Mouse (Mus musculus) stomach, embryonic 15.5 days (tissue): ENCODE results near the gene Ssbp3. TPM values are rescaled to one million over a fixed set of nuclear protein-coding genes. Genes with fewer than 3 reads are reported as not detected.

ENCODE experiments used
- ATAC-seq: fragments of 200-750 bp; cut with Nextera tagmentation; 2 replicates; pipeline ENCODE4 v1.8.0; 2017; ENCODE audit warnings: low read depth, moderate number of reproducible peaks, moderate TSS enrichment; ENCODE audit not compliant: insufficient read depth, low FRiP score
- H3K27ac ChIP-seq: fragments of 300-500 bp; sonication (generic); 2 replicates; pipeline ENCODE4 v1.5.1; 2015; ENCODE audit warnings: mild to moderate bottlenecking, inconsistent platforms
- H3K27me3 ChIP-seq: fragments of 300-500 bp; sonication (generic); replicated peaks from 2 replicates; pipeline ENCODE4 v1.6.1; 2015; ENCODE audit warnings: inconsistent platforms
- H3K36me3 ChIP-seq: fragments of 300-500 bp; sonication (generic); 2 replicates; pipeline ENCODE4 v1.6.1; 2015; ENCODE audit warnings: inconsistent platforms
- H3K4me1 ChIP-seq: fragments of 300-500 bp; sonication (generic); 2 replicates; pipeline ENCODE4 v1.6.1; 2015; ENCODE audit warnings: inconsistent platforms
- H3K4me2 ChIP-seq: fragments of 300-500 bp; sonication (generic); 2 replicates; pipeline ENCODE4 v1.6.1; 2015; ENCODE audit warnings: mild to moderate bottlenecking, inconsistent platforms
- H3K4me3 ChIP-seq: fragments of 300-500 bp; sonication (generic); replicated peaks from 2 replicates; pipeline ENCODE4 v1.5.1; 2015; ENCODE audit warnings: inconsistent platforms
- H3K9ac ChIP-seq: fragments of 300-500 bp; sonication (generic); 2 replicates; pipeline ENCODE4 v1.6.1; 2015; ENCODE audit warnings: inconsistent platforms
- H3K9me3 ChIP-seq: fragments of 300-500 bp; sonication (generic); 2 replicates; pipeline ENCODE4 v1.6.1; 2016; ENCODE audit warnings: inconsistent platforms
- WGBS: fragments of 180-500 bp; shearing (Covaris S2); methylation state at CpG from one replicate; pipeline ENCODE4 v1.1.7; 2015; 5-methylcytosine and 5-hydroxymethylcytosine counted together
- polyA plus RNA-seq: library from polyadenylated mRNA; unstranded; fragments of >200 nt; fragmentation: Nextera tagmentation; extraction: Ambion mirVana; gene quantifications from 2 replicates; pipeline ENCODE4 v1.2.1, GENCODE M21; 2015

Ssbp3 gene
- polyA plus RNA-seq, 1 experiment from 2014 or later, result 92.4 TPM

DNA sequence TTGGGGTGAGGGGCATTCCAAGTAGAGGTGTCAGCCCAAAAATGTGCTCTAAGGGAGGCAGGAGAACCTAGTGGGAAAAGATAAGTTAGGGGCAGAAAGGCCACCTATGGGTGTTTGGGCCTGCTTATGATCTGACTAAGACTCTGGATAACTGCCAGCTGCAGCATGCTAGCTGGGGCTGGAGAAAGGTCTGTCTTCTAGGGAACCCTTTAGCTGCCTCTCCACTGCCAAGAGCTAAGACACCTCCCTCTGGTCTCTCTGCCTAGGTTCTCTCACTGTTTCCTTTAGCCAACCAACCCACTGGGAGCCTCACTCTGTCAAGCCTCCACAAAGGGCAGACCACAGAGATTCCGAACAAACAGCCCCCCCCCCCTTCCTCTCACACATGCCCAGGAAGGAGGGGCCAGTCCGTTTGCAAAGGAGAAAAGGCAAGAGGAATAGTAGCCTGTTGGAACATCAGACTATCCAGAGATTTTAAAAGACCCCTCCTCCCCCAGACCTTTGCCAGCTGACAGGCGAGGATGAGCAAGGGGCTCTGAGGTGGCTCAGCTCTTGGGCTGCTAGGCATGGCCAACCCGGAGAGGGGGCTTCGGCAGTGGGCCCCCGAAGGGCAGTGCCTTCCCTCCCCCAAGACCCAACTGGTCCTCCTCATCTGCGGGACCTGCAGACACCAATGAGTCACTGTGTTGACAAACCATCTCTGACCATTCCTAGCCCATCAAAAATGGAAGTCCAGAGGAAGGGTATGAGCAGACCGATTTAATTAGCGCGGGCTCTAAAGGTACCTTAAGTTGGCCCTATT lies 1.4 kb upstream of the Ssbp3 start:
- ATAC-seq, result peak; percentile 15; the same call in 1 of the 2 replicates
- Histone ChIP-seq H3K4me1 (peaks cover 46% of the 10 kb centered on the region), H3K27me3 (no peaks in the 10 kb centered on the region), H3K27ac (peak overlapping the region; percentile 98), H3K9ac (no peak overlapping the region; the same call in 1 of the 2 replicates), H3K36me3 (0 out of 2 replicates have a peak, but pooled peaks cover under 1% of the 10 kb centered on the region), H3K4me2 (peak overlapping the region; percentile 75), H3K9me3 (no peaks in the 10 kb centered on the region), H3K4me3 (peak overlapping the region; percentile 72)
- 5% methylated on average over 10 of the region's 10 CpGs for WGBS

DNA sequence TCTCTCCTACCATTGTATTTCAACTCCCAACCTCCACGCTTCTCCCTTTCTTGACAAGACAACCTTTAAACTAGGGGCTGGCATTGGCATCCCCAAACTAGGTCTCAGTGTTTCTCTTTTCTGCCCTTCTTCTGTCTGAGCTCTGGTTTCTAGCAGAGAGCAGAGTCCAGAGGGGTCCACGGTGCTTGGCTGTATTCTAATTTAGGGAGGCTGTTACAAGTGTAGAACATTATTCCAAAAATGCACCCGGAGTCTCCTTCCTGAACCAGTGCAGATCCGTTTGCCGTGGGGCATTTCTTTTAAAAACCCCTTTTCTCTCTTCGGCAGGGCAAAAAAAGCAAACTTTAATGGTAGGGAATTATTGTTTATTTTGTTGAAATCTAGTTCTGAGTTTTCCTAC lies 704 bp upstream of the Ssbp3 start:
- H3K27ac ChIP-seq, result peak overlapping the region; percentile 98
- H3K36me3 ChIP-seq, result 0 out of 2 replicates have a peak, but pooled peaks cover 4% of the 10 kb centered on the region
- H3K4me1 ChIP-seq, result peaks cover 53% of the 10 kb centered on the region
- H3K4me2 ChIP-seq, result peak overlapping the region; percentile 75
- H3K4me3 ChIP-seq, result peak overlapping the region; percentile 72
- ATAC-seq, result no peak
- WGBS, result 2% methylated on average over 6 of the region's 6 CpGs
- H3K9ac ChIP-seq, result peak overlapping the region; percentile 13; the same call in 1 of the 2 replicates
- no peaks in the 10 kb centered on the region for H3K9me3 ChIP-seq
- H3K27me3 ChIP-seq, result no peaks in the 10 kb centered on the region

- H3K9me3 ChIP-seq, result no peaks in the 10 kb centered on the region
- H3K36me3 ChIP-seq, result peaks cover 9% of the 10 kb centered on the region; the same call in 1 of the 2 replicates
- H3K27me3 ChIP-seq, result no peaks in the 10 kb centered on the region
- ATAC-seq, result peak; percentile 84
- WGBS, result 1% methylated on average over 75 of the region's 89 CpGs
- H3K4me3 ChIP-seq, result peak overlapping the region; percentile 72
- H3K9ac ChIP-seq, result peak overlapping the region; percentile 94
- H3K4me2 ChIP-seq, result peak overlapping the region; percentile 75
- H3K27ac ChIP-seq, result peak overlapping the region; percentile 98
- H3K4me1 ChIP-seq, result peaks cover 54% of the 10 kb centered on the region
Observed at GRCm38 (mm10) chr4:106911246-106911801, 823 bp downstream of the Ssbp3 start.

- Histone ChIP-seq H3K4me1 (peaks cover 53% of the 10 kb centered on the region), H3K27ac (peak overlapping the region; percentile 89), H3K4me3 (peak overlapping the region; percentile 72), H3K36me3 (peaks cover 16% of the 10 kb centered on the region), H3K4me2 (peak overlapping the region; percentile 73), H3K27me3 (no peaks in the 10 kb centered on the region), H3K9ac (peak overlapping the region; percentile 94), H3K9me3 (no peaks in the 10 kb centered on the region)
- under 1% methylated on average over 55 of the region's 73 CpGs for WGBS
- 0 out of 2 replicates have a peak, but pooled peaks have one; percentile 15 for ATAC-seq
Observed at GRCm38 (mm10) chr4:106911951-106912688, 1.6 kb downstream of the Ssbp3 start.

GRCm38 (mm10) chr4:106912689-106913041 lies 2.2 kb downstream of the Ssbp3 start:
- H3K36me3 ChIP-seq, result peaks cover 22% of the 10 kb centered on the region
- WGBS, result under 1% methylated on average over 6 of the region's 6 CpGs
- H3K4me1 ChIP-seq, result peaks cover 48% of the 10 kb centered on the region
- no peaks in the 10 kb centered on the region for H3K27me3 ChIP-seq
- no peaks in the 10 kb centered on the region for H3K9me3 ChIP-seq
- ATAC-seq, result no peak
- H3K27ac ChIP-seq, result no peak overlapping the region
- H3K4me3 ChIP-seq, result peak overlapping the region; percentile 72
- H3K4me2 ChIP-seq, result peak overlapping the region; percentile 73
- H3K9ac ChIP-seq, result peak overlapping the region; percentile 94

- Histone ChIP-seq H3K36me3 (peaks cover 27% of the 10 kb centered on the region), H3K4me2 (peak overlapping the region; percentile 73), H3K4me3 (peak overlapping the region; percentile 72), H3K9me3 (no peaks in the 10 kb centered on the region), H3K4me1 (peaks cover 39% of the 10 kb centered on the region), H3K27ac (no peak overlapping the region), H3K27me3 (no peaks in the 10 kb centered on the region), H3K9ac (no peak overlapping the region)
- 29% methylated on average over 9 of the region's 9 CpGs for WGBS
- no peak for ATAC-seq
Observed at GRCm38 (mm10) chr4:106913411-106914049, 3.0 kb downstream of the Ssbp3 start.

- no peak for ATAC-seq
- Histone ChIP-seq H3K36me3 (peaks cover 35% of the 10 kb centered on the region), H3K27me3 (no peaks in the 10 kb centered on the region), H3K9ac (no peak overlapping the region), H3K4me1 (peaks cover 24% of the 10 kb centered on the region), H3K4me3 (no peak overlapping the region), H3K4me2 (no peak overlapping the region), H3K27ac (no peak overlapping the region), H3K9me3 (no peaks in the 10 kb centered on the region)
- 64% methylated on average over 8 of the region's 8 CpGs for WGBS
Observed at GRCm38 (mm10) chr4:106915265-106915664, 4.8 kb downstream of the Ssbp3 start.

GRCm38 (mm10) chr4:106918263-106918662 lies 7.8 kb downstream of the Ssbp3 start:
- no peak overlapping the region for H3K4me2 ChIP-seq
- H3K9me3 ChIP-seq, result no peaks in the 10 kb centered on the region
- WGBS, result 76% methylated on average over 1 of the region's 1 CpGs
- no peak for ATAC-seq
- no peak overlapping the region for H3K4me3 ChIP-seq
- peaks cover 52% of the 10 kb centered on the region for H3K36me3 ChIP-seq
- no peak overlapping the region for H3K27ac ChIP-seq
- H3K9ac ChIP-seq, result no peak overlapping the region
- peaks cover 27% of the 10 kb centered on the region for H3K4me1 ChIP-seq
- H3K27me3 ChIP-seq, result no peaks in the 10 kb centered on the region

DNA sequence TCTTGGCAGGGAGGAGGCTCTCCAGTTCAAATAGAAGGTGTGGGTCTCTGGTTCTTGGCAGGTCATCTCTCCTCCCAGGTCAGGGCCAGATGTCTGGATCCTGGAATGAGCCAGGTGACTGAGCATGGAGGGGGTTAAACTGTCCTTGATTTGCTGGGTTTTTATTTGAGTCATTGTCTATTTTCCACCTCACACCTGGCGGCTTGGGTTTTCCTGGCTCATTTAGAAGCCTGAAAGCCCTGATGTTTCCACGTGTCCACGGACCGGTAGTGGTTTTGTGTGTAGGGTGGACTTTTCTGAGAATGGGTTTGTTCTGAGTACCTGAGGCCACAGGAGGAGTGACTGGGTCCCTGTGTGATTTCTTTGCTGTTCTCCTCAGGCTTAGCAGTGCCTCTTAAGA lies 9.6 kb downstream of the Ssbp3 start:
- Histone ChIP-seq H3K27ac (no peak overlapping the region), H3K27me3 (no peaks in the 10 kb centered on the region), H3K9ac (no peak overlapping the region), H3K9me3 (no peaks in the 10 kb centered on the region), H3K4me3 (no peak overlapping the region), H3K4me1 (peaks cover 16% of the 10 kb centered on the region), H3K36me3 (peaks cover 61% of the 10 kb centered on the region), H3K4me2 (no peak overlapping the region)
- ATAC-seq, result no peak
- 81% methylated on average over 4 of the region's 4 CpGs for WGBS

GRCm38 (mm10) chr4:106921375-106922336 lies 11.2 kb downstream of the Ssbp3 start:
- Histone ChIP-seq H3K27me3 (no peaks in the 10 kb centered on the region), H3K27ac (no peak overlapping the region), H3K4me2 (no peak overlapping the region), H3K4me3 (no peak overlapping the region), H3K9ac (no peak overlapping the region), H3K9me3 (no peaks in the 10 kb centered on the region), H3K4me1 (peaks cover 14% of the 10 kb centered on the region), H3K36me3 (peaks cover 62% of the 10 kb centered on the region)
- ATAC-seq, result no peak
- 62% methylated on average over 9 of the region's 9 CpGs for WGBS

GRCm38 (mm10) chr4:106922919-106923318 lies 12.4 kb downstream of the Ssbp3 start:
- Histone ChIP-seq H3K4me2 (no peak overlapping the region), H3K4me1 (peaks cover 14% of the 10 kb centered on the region), H3K9ac (no peak overlapping the region), H3K27me3 (no peaks in the 10 kb centered on the region), H3K4me3 (no peak overlapping the region), H3K9me3 (no peaks in the 10 kb centered on the region), H3K27ac (no peak overlapping the region), H3K36me3 (peaks cover 50% of the 10 kb centered on the region)
- WGBS, result 75% methylated on average over 3 of the region's 3 CpGs
- peak; percentile 88 for ATAC-seq
